Mouse (Mus musculus) thymus, adult 18-20 months (tissue): ENCODE measurements at regions not wholly inside any gene's neighbourhood (a gene's known extent, or its start where the extent isn't known, plus 50 kb on each side); places are given as distances from the start of the nearest gene placed in this dataset.

Experiments used
- DNase-seq, 2 experiments: peaks; one replicate each; pipeline ENCODE4 v3.0.0; 2022; ENCODE audit warnings: mixed read lengths in 2 of 2

DNA sequence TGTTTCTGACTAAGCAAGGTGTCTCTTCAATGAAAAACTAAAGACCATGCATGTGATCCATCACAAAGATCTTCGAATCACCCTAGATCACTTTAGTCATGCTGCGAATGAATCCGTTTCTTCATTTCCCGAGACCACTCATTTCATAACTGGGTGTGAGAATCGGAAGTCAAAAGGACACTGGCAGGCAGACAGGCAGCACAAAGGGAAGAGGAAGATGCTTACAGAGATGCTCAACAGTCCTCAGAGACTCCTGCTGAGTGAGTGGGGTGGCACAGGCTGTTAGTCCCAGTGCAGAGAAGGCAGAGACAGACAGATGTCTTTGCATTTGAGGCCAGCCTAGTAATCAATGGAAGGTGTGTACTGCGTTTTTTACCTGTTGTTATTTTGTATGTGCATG is 155.6 kb upstream of the Jmjd1c start:
- no peak for DNase-seq

DNA sequence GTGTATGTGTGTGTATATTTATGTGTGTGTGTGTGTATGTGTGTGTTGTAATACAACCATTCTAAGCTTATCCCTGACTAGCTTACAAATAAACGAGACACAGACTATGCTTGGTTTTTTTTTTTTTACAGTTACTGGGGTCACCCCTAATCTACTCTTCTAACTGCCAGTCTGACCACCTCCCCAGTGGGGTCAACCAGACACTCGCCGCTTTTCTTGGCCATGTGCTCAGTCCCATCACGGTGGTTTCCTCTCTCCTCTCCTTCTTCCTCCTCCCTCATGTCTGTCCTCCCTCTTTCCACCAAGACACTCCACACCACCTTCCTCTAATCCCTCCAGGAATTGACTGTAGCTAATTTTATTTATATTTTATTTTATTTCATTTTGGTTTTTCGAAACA is 155.0 kb upstream of the Jmjd1c start:
- DNase-seq = no peak

DNA sequence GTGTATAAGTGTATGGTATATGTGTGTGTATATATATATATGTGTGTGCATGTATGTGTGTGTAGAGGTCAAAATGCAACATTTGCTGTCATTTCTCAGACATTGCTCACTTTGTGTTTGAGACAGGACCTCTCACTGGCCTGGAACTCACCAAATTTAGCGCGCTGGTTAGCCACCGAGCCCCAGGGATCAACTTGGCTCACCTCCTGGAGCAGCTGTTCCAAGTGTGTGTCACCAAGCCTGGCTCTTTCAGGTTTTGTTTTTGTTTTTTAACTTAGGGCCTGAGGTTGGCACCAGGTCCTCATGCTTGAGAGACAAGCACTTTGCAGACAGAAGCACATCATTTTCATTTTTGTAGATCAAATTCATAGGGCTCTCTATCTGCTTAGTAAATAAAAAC is 154.0 kb upstream of the Jmjd1c start:
- DNase-seq = no peak

DNA sequence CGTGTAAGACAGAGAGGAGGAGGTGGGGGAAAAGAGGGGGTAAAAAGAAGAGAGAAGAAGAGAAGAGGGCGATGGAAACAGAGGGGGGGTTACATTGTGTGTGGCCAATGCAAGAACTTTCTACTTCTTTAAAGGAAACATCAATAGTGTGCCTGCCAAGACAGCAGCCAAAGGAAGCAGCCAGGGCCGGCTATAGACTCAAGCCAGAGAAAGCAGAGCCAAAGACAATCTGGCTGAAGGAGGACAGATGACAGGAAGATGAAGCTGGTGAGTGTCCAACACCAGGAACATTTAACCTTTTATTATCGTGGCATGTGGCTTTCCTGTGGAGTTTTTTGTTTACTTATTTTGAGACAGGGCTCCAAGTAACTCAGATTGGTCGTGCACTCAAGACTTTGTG is 152.1 kb upstream of the Jmjd1c start:
- no peak for DNase-seq

DNA sequence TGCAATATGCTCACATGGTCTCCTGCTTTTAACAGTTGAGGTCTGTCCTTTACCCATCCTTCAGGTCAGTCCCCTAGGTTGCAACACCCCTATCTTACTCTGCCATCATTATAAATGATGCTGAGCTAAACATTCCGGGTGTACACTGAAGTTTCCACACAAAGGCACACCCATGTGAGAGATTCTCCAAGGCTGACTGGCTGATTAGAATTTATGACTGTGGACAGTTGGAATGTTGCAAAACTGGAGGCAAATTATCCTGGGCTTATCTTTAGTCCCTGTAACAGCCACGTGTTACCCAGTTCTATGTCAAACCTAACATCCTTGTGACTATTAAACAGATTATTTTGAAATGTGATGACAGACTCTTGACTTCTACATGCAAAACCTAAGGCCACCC is 149.8 kb upstream of the Jmjd1c start:
- DNase-seq = no peak

DNA sequence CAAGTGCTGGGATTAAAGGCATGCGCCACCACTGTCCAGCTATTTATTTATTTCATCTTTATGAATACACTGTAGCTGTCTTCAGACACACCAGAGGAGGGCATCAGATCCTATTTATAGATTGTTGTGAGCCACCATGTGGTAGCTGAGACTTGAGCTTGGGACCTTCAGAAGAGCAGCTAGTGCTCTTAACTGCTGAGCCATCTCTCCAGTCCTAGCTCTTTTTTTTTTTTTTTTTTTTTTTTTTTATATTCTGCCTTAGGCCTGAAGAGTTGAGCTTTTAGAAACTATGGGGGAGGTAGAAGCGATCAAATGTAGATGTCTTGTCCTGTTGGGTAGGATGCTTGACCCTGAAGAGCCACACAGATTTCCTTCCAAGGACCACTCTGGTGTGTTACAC is 147.6 kb upstream of the Jmjd1c start:
- DNase-seq = no peak

DNA sequence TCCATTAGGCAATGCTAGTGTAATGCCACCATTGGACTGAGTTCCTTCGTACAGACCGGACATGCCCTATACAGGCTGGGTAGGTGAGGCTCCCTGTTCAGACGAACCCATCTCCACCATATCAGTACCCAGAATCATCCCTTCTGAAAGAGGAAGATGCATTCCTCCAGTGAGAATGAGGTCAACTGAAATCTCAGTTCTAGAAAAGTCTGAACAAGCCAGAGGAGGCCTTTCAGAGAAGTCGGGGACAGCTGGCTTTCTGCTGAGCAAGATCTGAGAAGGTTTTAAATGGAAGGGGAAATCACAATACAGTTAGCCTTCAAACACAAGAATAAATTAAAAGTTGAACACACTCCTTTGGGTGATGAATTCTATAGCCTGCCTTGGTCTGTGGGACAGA is 145.5 kb upstream of the Jmjd1c start:
- DNase-seq = no peak

DNA sequence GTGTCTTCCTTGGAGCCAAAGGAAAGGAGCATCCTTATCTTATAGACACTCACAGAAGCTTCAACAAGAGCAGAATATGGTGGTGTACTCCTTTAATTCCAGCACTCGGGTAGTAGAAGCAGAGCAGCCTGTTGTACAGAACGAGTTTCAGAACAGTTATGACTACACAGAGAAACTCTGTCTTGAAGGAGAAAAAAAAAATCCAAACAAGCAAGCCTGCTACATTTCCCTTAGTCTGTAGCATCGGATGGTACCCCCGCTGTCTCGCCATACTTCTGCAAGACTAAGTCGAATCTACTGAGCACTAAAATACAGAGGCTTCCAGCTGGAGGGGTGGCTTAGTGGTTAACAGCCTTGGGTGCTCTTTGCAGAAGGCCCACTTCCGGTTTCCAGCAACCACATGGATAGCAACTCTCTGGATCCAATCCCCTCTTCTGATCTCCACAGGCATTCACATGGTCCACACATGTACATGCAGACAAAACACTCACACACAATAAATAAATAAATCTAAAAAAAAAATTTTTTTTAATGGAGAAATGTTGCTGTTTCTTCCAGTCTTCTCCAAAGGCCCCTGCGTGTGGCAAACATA is 144.6 kb upstream of the Jmjd1c start:
- no peak for DNase-seq

DNA sequence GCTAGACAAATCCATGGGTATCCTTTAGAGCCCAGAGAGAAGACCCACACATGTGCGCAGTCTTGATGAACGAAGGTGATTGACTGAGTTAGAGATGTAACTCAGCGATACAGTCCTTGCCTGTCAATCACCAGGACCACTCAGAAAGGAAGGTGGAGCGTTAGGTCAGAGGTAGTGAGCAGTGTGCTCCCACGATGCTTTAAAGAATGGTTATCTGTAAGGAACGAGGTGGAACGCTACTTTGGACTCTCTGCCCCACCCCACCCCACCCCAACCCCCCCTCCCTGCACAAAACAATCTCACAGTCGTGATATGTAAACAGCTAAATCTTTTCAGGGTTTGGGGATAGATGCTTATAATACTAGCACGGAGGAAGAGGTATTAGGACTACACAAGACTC is 144.0 kb upstream of the Jmjd1c start:
- DNase-seq = no peak

DNA sequence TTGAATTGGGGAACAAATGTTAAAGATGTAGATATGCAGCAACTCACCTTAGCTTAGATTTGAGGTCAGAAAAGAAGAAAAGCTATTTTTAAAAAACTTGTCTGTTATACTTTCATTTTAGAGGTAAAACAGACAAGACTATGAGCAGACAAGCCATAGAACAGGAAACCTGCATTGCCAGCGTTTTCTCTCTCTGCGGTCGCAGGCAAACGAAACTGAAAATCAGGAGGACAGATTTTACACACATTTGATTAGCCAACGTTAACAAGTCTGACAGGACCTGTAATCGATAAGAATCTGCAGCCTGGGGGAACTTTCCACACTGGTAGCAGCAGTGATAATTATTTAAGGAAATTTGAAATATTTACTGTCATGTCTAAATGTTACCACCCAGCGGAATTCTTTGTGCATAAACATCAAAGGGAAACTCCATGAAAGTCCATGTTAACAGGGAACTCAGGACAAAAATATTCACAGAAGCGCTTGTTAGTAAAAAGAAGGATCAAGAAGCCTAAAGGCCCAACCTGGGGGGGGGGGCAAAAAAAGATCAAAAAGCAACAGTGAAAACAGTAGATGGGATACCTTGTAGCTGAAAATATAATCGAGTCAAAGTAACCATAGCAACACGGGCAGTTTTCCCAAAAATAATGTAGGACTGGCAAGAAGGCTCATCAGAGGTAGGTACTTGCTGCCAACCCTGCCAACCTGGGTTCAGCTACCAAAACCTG is 142.5 kb upstream of the Jmjd1c start:
- no peak for DNase-seq

DNA sequence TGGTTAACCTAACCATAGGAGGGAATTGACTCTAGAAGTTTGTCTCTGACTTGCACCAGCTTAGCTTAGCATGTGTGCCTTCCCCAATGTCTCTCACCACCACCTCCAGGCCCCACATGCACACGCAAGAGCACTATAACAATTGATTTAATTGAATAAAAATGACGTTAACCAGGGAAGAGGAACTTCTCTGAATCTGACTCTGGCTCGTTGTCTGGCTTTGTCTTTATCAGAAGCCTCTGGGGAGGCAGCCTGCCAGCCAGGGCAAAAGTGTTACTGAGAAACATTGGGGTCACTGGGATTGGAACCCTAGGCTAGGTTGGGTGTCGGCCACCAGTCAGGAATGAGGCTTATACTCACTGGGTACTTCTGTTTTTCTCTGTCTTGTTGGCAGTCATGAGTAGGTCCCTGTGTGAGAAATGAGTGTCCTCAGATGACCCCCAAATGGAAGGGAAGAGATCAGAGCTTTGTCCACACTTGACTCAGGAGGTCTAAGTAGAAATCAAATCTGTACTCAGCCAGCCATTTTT is 141.9 kb upstream of the Jmjd1c start:
- no peak for DNase-seq

DNA sequence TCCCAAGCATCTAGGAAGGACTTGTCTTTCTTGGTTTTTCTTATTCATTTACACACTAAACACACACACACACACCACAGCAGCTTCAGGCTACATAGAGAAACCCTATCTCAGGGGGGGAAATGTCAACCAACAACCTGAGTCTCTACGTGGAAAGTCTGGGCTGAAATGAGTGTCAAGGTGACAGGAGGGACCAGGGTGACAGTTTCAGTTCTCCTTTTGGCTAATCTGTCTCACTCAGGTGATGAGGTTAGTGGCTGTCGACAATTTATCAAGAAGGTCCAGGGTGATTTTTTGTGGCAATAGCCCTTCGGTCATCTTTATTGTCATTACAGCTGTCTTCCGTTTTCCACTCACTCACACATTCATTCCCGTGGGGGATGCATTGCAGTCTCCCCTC is 140.5 kb upstream of the Jmjd1c start:
- no peak for DNase-seq

DNA sequence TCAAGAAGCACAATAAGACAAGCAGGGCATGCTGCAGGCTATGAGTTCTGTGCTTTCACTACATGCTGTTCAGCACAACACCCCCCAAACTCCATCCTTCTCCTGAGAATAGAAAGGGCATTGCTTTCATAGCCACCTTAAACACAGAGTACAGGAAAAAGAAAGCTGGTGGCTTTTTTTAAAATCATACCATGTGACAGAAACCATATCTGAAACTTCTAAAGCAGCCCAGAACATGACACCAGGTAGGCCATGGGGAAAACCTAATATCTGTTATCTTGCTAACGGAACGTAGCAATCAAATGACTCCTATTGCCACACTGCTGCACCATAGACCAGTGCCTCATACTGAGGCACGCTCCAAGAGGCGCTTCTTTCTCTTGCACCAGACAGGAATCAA is 139.3 kb upstream of the Jmjd1c start:
- DNase-seq = no peak

DNA sequence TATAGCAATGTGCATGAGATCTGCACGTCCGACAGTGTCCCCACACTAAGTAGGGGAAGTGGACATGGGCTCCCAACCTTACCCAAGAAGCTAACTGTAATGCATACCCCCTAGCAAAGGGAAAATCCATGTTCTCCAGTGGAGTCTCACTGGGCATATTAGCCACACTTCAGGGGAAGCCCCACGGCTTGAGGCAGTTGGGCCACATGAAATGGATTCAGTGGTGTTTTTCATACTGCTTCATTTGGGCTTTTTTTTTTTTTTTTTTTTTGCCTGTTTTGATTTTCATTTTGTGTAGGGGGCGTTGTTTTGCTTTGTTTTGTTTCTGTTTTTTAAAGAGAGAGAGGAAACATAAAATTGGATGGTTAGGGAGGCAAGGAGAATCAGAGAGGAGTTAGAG is 138.6 kb upstream of the Jmjd1c start:
- no peak for DNase-seq
